Mouse (Mus musculus) myocyte (in vitro differentiated cells): ENCODE measurements at regions not wholly inside any gene's neighbourhood (a gene's known extent, or its start where the extent isn't known, plus 50 kb on each side); places are given as distances from the start of the nearest gene placed in this dataset.

Experiments
- H3K27me3 ChIP-seq: one replicate; pipeline ENCODE4 v1.6.1; 2011; ENCODE audit not compliant: control insufficient read depth, insufficient read depth, insufficient read length
- H3K36me3 ChIP-seq: one replicate; pipeline ENCODE4 v1.6.1; 2011; ENCODE audit not compliant: control insufficient read depth, insufficient read depth
- H3K4me2 ChIP-seq: one replicate; pipeline ENCODE4 v1.6.1; 2011; ENCODE audit warnings: low read depth, control low read depth
- H3K4me3 ChIP-seq: one replicate; pipeline ENCODE4 v1.5.1; 2011; ENCODE audit warnings: mild to moderate bottlenecking, control low read depth, moderate library complexity
- H3K79me2 ChIP-seq: one replicate; pipeline ENCODE4 v1.6.1; 2011; ENCODE audit not compliant: control insufficient read depth, insufficient read depth
- H3ac ChIP-seq: one replicate; pipeline ENCODE4 v1.6.1; 2011; ENCODE audit not compliant: control insufficient read depth, insufficient read length
- CEBPB ChIP-seq: IDR thresholded peaks from 2 replicates; pipeline ENCODE4 v1.6.1; 2011; ENCODE audit warnings: mild to moderate bottlenecking, moderate library complexity; ENCODE audit not compliant: poor library complexity, insufficient read depth, severe bottlenecking
- E2F4 ChIP-seq: IDR thresholded peaks from one replicate; pipeline ENCODE4 v1.6.1; 2011; ENCODE audit warnings: mild to moderate bottlenecking, control low read depth, moderate library complexity; ENCODE audit not compliant: insufficient read depth
- MAX ChIP-seq: IDR thresholded peaks from one replicate; pipeline ENCODE4 v1.6.1; 2011; ENCODE audit warnings: low read depth, mild to moderate bottlenecking, control low read depth
- MYOD1 ChIP-seq, 3 experiments: IDR thresholded peaks; one replicate each; pipeline ENCODE4 v1.6.1; 2011; ENCODE audit warnings: control low read depth in 2 of 3, low read depth in 2 of 3, mild to moderate bottlenecking in 2 of 3, moderate library complexity in 1 of 3; ENCODE audit not compliant: insufficient read length in 2 of 3, control insufficient read depth in 1 of 3
- MYOG ChIP-seq, 3 experiments: IDR thresholded peaks; one replicate each; pipeline ENCODE4 v1.6.1; 2011; ENCODE audit warnings: control low read depth in 2 of 3, low read depth in 2 of 3, mild to moderate bottlenecking in 2 of 3; ENCODE audit not compliant: insufficient read length in 2 of 3, control insufficient read depth in 1 of 3, insufficient read depth in 1 of 3
- POLR2A ChIP-seq: IDR thresholded peaks from one replicate; pipeline ENCODE4 v1.6.1; 2011; ENCODE audit warnings: low read depth, mild to moderate bottlenecking, control low read depth, moderate library complexity; ENCODE audit not compliant: insufficient read length
- POLR2AphosphoS2 ChIP-seq: IDR thresholded peaks from one replicate; pipeline ENCODE4 v1.6.1; 2011; ENCODE audit warnings: low read depth, control low read depth; ENCODE audit not compliant: insufficient read length
- REST ChIP-seq: IDR thresholded peaks from one replicate; pipeline ENCODE4 v1.6.1; 2011; ENCODE audit warnings: mild to moderate bottlenecking, control low read depth, moderate library complexity; ENCODE audit not compliant: insufficient read depth, insufficient read length
- SRF ChIP-seq: IDR thresholded peaks from one replicate; pipeline ENCODE4 v1.6.1; 2011; ENCODE audit warnings: low read depth; ENCODE audit not compliant: control insufficient read depth, insufficient read length
- TCF12 ChIP-seq: IDR thresholded peaks from one replicate; pipeline ENCODE4 v1.6.1; 2011; ENCODE audit warnings: mild to moderate bottlenecking, control low read depth; ENCODE audit not compliant: poor library complexity, insufficient read depth, severe bottlenecking
- TCF3 ChIP-seq: IDR thresholded peaks from one replicate; pipeline ENCODE4 v1.6.1; 2011; ENCODE audit warnings: low read depth, control low read depth; ENCODE audit not compliant: insufficient read length
- USF1 ChIP-seq: IDR thresholded peaks from one replicate; pipeline ENCODE4 v1.6.1; 2011; ENCODE audit warnings: low read depth, mild to moderate bottlenecking, control low read depth, moderate library complexity

DNA sequence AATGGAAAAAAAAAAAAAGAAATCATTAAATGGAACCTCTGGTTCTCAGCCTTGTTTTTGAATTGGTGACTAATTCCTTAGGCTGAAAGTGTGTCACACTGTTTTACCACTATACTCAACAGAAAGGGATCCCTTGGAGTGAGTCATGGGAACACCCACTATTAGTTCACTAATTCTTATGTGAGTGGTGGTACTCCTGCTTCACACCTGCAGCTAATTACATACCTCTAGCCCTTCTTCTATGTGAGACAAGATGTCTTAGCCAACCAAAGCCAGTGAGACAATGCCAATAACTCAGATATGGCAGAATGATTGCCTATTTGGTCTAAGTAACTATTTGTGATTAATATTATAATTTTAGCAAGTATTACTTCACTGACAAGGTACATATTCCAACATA lies 398.9 kb downstream of the Vps13c start:
- Histone ChIP-seq H3K79me2 (no peaks in the 10 kb centered on the region), H3K4me3 (no peak overlapping the region), H3K27me3 (no peaks in the 10 kb centered on the region), H3K4me2 (no peak overlapping the region), H3ac (no peak overlapping the region), H3K36me3 (no peaks in the 10 kb centered on the region)
- TF ChIP-seq TCF3 (no peak), USF1 (no peak), SRF (no peak), MYOG (IDR thresholded peaks at IDR 0.05; ENCODE audit: control insufficient read depth in 1 of 3, insufficient read depth in 1 of 3, insufficient read length in 2 of 3, low read depth in 2 of 3) (no peak), REST (no peak), E2F4 (no peak), MAX (no peak), POLR2A (no peak), CEBPB (no peak)

- no peak overlapping the region for H3K4me3 ChIP-seq
- no peaks in the 10 kb centered on the region for H3K36me3 ChIP-seq
- no peak overlapping the region for H3ac ChIP-seq
- no peak overlapping the region for H3K4me2 ChIP-seq
- no peaks in the 10 kb centered on the region for H3K27me3 ChIP-seq
- TF ChIP-seq USF1: no peak
- TF ChIP-seq TCF12: no peak
- TF ChIP-seq MAX: no peak
- TF ChIP-seq POLR2AphosphoS2: no peak
- H3K79me2 ChIP-seq: no peaks in the 10 kb centered on the region
These were observed 399.4 kb downstream of the Vps13c start for GRCm38 (mm10) chr9:68239551-68239950.

- Histone ChIP-seq H3K36me3 (no peaks in the 10 kb centered on the region), H3K4me3 (no peak overlapping the region), H3K79me2 (no peaks in the 10 kb centered on the region), H3K4me2 (no peak overlapping the region), H3K27me3 (no peaks in the 10 kb centered on the region), H3ac (no peak overlapping the region)
- TF ChIP-seq TCF12: no peak
- TF ChIP-seq TCF3: no peak
- no peak for TF ChIP-seq POLR2AphosphoS2
- TF ChIP-seq MYOD1 (IDR thresholded peaks at IDR 0.05; ENCODE audit: control insufficient read depth in 1 of 3, insufficient read length in 2 of 3, low read depth in 2 of 3): no peak
- TF ChIP-seq REST: no peak
- no peak for TF ChIP-seq MYOG (IDR thresholded peaks at IDR 0.05; ENCODE audit: control insufficient read depth in 1 of 3, insufficient read depth in 1 of 3, insufficient read length in 2 of 3, low read depth in 2 of 3)
- no peak for TF ChIP-seq USF1
These were observed 403.6 kb upstream of the Rora start for GRCm38 (mm10) chr9:68250011-68250410.

DNA sequence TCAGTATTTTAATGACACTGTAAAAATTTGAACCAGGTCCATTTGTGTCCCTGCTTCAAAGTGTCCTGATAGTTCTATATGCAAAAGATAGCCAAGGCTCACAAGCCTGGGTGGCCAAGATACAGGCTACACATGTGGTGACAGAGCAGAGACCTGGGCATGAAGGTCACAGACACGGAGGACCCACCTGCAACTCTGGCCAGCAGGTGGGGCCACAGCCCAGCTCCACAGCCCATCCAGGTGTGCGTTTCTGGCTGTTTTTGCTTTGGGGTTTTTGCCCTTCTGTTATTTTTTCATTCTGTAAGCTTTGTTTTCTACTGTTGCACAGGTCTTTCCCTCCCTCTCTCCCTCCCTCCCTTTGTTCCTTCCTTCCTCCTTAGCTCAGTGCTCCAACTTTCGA lies 399.4 kb upstream of the Rora start:
- Histone ChIP-seq H3K36me3 (no peaks in the 10 kb centered on the region), H3K4me2 (no peak overlapping the region), H3ac (no peak overlapping the region), H3K27me3 (no peaks in the 10 kb centered on the region), H3K79me2 (no peaks in the 10 kb centered on the region), H3K4me3 (no peak overlapping the region)
- TF ChIP-seq MYOD1 (IDR thresholded peaks at IDR 0.05; ENCODE audit: control insufficient read depth in 1 of 3, insufficient read length in 2 of 3, low read depth in 2 of 3) (no peak), E2F4 (no peak)

- Histone ChIP-seq H3K79me2 (no peaks in the 10 kb centered on the region), H3K4me2 (no peak overlapping the region), H3K36me3 (no peaks in the 10 kb centered on the region), H3K27me3 (no peaks in the 10 kb centered on the region), H3K4me3 (no peak overlapping the region), H3ac (no peak overlapping the region)
- no peak for TF ChIP-seq REST
These were observed 385.0 kb upstream of the Rora start for GRCm38 (mm10) chr9:68268551-68268950.

DNA sequence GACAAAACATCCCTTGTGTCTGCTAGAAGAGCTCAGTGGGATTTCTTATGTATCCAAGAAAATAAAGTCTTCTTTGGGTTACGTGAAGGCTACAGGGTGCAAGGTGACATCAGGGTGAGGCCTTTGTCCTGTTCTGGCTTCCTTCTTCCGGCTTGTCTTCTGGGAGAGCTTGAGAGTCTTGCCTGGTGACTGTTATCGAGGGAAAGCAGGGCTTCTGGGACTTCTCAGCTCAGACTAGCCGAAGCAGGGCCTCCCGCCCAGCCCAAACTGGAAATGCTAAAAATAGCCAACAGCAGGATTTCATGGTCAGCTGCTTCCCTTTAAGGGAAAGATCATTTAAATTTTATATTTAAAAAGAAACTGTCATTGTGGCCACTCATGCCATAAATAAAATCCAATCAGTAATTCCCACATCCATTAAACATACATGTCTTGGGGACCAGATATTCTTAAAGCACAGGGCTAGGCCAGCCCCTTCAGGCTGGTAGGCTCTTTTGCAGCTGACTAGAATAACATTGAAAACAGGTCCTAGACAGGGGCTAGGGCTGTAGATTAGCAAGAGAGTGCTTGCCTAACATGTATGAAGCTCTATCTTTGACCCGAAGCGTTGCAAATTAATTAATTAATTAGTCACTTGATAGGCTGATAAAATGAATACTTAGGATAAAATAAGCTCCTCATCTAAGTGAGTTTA lies 351.2 kb upstream of the Rora start:
- Histone ChIP-seq H3K36me3 (no peaks in the 10 kb centered on the region), H3K4me3 (no peak overlapping the region), H3K4me2 (peak overlapping the region; percentile 38), H3K79me2 (no peaks in the 10 kb centered on the region), H3K27me3 (no peaks in the 10 kb centered on the region), H3ac (no peak overlapping the region)
- TF ChIP-seq USF1: no peak
- no peak for TF ChIP-seq MYOG (IDR thresholded peaks at IDR 0.05; ENCODE audit: control insufficient read depth in 1 of 3, insufficient read depth in 1 of 3, insufficient read length in 2 of 3, low read depth in 2 of 3)
- TF ChIP-seq POLR2AphosphoS2: no peak
- TF ChIP-seq CEBPB: no peak
- no peak for TF ChIP-seq TCF12
- TF ChIP-seq MAX: no peak
- TF ChIP-seq MYOD1 (IDR thresholded peaks at IDR 0.05; ENCODE audit: control insufficient read depth in 1 of 3, insufficient read length in 2 of 3, low read depth in 2 of 3): no peak
- TF ChIP-seq TCF3: no peak
